ENCODE assay signal across 22 mouse cellular contexts in the genomic region with DNA sequence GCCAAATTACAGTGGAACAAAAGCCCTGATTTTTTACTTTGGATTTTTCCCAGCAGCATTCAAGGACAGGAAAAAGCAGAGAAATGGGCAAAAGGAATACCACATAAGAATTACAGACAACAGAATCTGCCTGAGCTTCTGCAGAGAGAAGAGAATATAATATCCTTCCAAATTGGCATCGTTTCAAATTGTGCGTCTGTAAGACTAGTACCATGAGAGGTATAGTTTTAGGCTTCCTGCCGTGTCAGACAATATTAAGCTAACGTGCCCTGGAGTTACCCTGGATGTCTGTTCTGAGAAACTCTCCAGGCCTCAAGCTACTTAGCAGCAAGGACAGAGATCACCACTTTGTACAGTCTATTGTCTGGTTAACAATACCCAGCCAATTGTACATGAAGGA.
A peak's percentile ranks its signal among the peaks of the same experiment; 100 is the strongest.
DNase-seq lines count a peak whose midpoint lies in the region; ATAC-seq and TF ChIP-seq lines count a peak whose summit lies in the region.
"Had no signal": no experiment of that assay in that cellular context is flagged by ENCODE, and none has a peak within 500 bp of the region (broad histone marks: within the 10 kb centered on the region; RNA-seq: fewer than 3 reads in every experiment).

No protein-coding gene starts in this region.

- no peaks in the 10 kb centered on the region for H3K4me1 ChIP-seq in embryonic facial prominence, embryonic 14.5 days (ENCODE audit: control insufficient read depth, insufficient read depth, low read length)
- no peaks in the 10 kb centered on the region for H3K4me1 ChIP-seq in embryonic facial prominence, embryonic 10.5 days
- H3K4me1 ChIP-seq in hindbrain, postnatal 0 days (ENCODE audit: insufficient read depth, low read length), result no peaks in the 10 kb centered on the region
- H3K4me1 ChIP-seq in hindbrain, embryonic 16.5 days (ENCODE audit: control insufficient read depth, insufficient read depth, low read depth, low read length), result no peaks in the 10 kb centered on the region
- H3K4me1 ChIP-seq in neural tube, embryonic 14.5 days (ENCODE audit: control insufficient read depth, insufficient read depth, low read length), result peaks cover 4% of the 10 kb centered on the region; the same call in 1 of the 2 replicates
- H3K4me1 ChIP-seq: embryonic facial prominence, embryonic 13.5 days; kidney, embryonic 15.5 days; limb, embryonic 15.5 days; neural tube, embryonic 12.5 days had no signal

- ATAC-seq in embryonic facial prominence, embryonic 14.5 days (ENCODE audit: low read depth), result no peak
- ATAC-seq in hindbrain, postnatal 0 days, result no peak
- ATAC-seq in hindbrain, embryonic 16.5 days, result no peak
- peak; percentile 21; the same call in 1 of the 2 replicates for ATAC-seq in neural tube, embryonic 14.5 days (ENCODE audit: low read depth)

- H3K36me3 ChIP-seq in embryonic facial prominence, embryonic 14.5 days (ENCODE audit: control insufficient read depth, insufficient read depth, low read length), result no peaks in the 10 kb centered on the region
- no peaks in the 10 kb centered on the region for H3K36me3 ChIP-seq in embryonic facial prominence, embryonic 10.5 days (replicated peaks)
- H3K36me3 ChIP-seq in hindbrain, postnatal 0 days (ENCODE audit: insufficient read depth, low read length), result no peaks in the 10 kb centered on the region
- H3K36me3 ChIP-seq in hindbrain, embryonic 16.5 days (ENCODE audit: control insufficient read depth, insufficient read depth, low read length), result no peaks in the 10 kb centered on the region
- H3K36me3 ChIP-seq in neural tube, embryonic 14.5 days (ENCODE audit: control insufficient read depth, insufficient read depth, low read length), result no peaks in the 10 kb centered on the region
- H3K36me3 ChIP-seq: embryonic facial prominence, embryonic 13.5 days; heart, embryonic 10.5 days; kidney, embryonic 15.5 days; limb, embryonic 15.5 days; neural tube, embryonic 12.5 days had no signal

- H3K9me3 ChIP-seq in embryonic facial prominence, embryonic 14.5 days (ENCODE audit: control insufficient read depth, low read length), result no peaks in the 10 kb centered on the region
- H3K9me3 ChIP-seq in embryonic facial prominence, embryonic 10.5 days, result no peaks in the 10 kb centered on the region
- H3K9me3 ChIP-seq in hindbrain, postnatal 0 days (ENCODE audit: low read length), result no peaks in the 10 kb centered on the region
- H3K9me3 ChIP-seq in hindbrain, embryonic 16.5 days (ENCODE audit: control insufficient read depth, low read length), result no peaks in the 10 kb centered on the region
- no peaks in the 10 kb centered on the region for H3K9me3 ChIP-seq in neural tube, embryonic 14.5 days (ENCODE audit: control insufficient read depth, low read length)
- H3K9me3 ChIP-seq: embryonic facial prominence, embryonic 13.5 days; heart, embryonic 10.5 days; kidney, embryonic 15.5 days; limb, embryonic 15.5 days; neural tube, embryonic 12.5 days had no signal

- no peak overlapping the region for H3K4me2 ChIP-seq in embryonic facial prominence, embryonic 14.5 days (ENCODE audit: low read depth, low read length)
- H3K4me2 ChIP-seq in hindbrain, postnatal 0 days (ENCODE audit: low read depth, low read length), result no peak overlapping the region
- no peak overlapping the region for H3K4me2 ChIP-seq in hindbrain, embryonic 16.5 days (ENCODE audit: low read length)
- no peak overlapping the region for H3K4me2 ChIP-seq in neural tube, embryonic 14.5 days (ENCODE audit: low read depth, low read length)
- H3K4me2 ChIP-seq: embryonic facial prominence, embryonic 13.5 days; kidney, embryonic 15.5 days; limb, embryonic 15.5 days; neural tube, embryonic 12.5 days had no signal

- no peak overlapping the region for H3K4me3 ChIP-seq in embryonic facial prominence, embryonic 14.5 days (ENCODE audit: low read depth, low read length)
- H3K4me3 ChIP-seq in embryonic facial prominence, embryonic 10.5 days, result no peak overlapping the region
- H3K4me3 ChIP-seq in hindbrain, postnatal 0 days (ENCODE audit: low read length), result no peak overlapping the region
- no peak overlapping the region for H3K4me3 ChIP-seq in hindbrain, embryonic 16.5 days (ENCODE audit: low read length)
- H3K4me3 ChIP-seq in neural tube, embryonic 14.5 days (ENCODE audit: low read depth, low read length), result no peak overlapping the region
- H3K4me3 ChIP-seq: embryonic facial prominence, embryonic 13.5 days; heart, embryonic 10.5 days; kidney, embryonic 15.5 days; limb, embryonic 15.5 days; neural tube, embryonic 12.5 days had no signal

- no peak overlapping the region for H3K9ac ChIP-seq in embryonic facial prominence, embryonic 14.5 days (ENCODE audit: low read depth, low read length)
- H3K9ac ChIP-seq in hindbrain, postnatal 0 days (replicated peaks; ENCODE audit: low read length), result no peak overlapping the region
- H3K9ac ChIP-seq in hindbrain, embryonic 16.5 days (ENCODE audit: low read depth, low read length), result no peak overlapping the region
- no peak overlapping the region for H3K9ac ChIP-seq in neural tube, embryonic 14.5 days (replicated peaks; ENCODE audit: low read depth, low read length)
- H3K9ac ChIP-seq: embryonic facial prominence, embryonic 13.5 days; kidney, embryonic 15.5 days; limb, embryonic 15.5 days; liver, embryonic 14.5 days; neural tube, embryonic 12.5 days had no signal

- no peak overlapping the region for H3K27ac ChIP-seq in embryonic facial prominence, embryonic 14.5 days (replicated peaks; ENCODE audit: low read depth, low read length)
- H3K27ac ChIP-seq in embryonic facial prominence, embryonic 10.5 days (replicated peaks), result no peak overlapping the region
- no peak overlapping the region for H3K27ac ChIP-seq in hindbrain, postnatal 0 days
- no peak overlapping the region for H3K27ac ChIP-seq in hindbrain, embryonic 16.5 days (ENCODE audit: low read depth, low read length)
- H3K27ac ChIP-seq in neural tube, embryonic 14.5 days (ENCODE audit: low read depth, low read length), result no peak overlapping the region
- H3K27ac ChIP-seq: embryonic facial prominence, embryonic 13.5 days; heart, embryonic 10.5 days; kidney, embryonic 15.5 days; limb, embryonic 15.5 days; liver, embryonic 14.5 days; neural tube, embryonic 12.5 days had no signal

- peak; percentile 61 for DNase-seq in embryonic facial prominence, embryonic 14.5 days (ENCODE audit: low spot score)
- DNase-seq in embryonic facial prominence, embryonic 10.5 days (ENCODE audit: low spot score), result no peak
- DNase-seq in hindbrain, postnatal 0 days (ENCODE audit: low spot score), result peak; percentile 10
- no peak for DNase-seq in neural tube, embryonic 10.5 days (ENCODE audit: extremely low spot score, low spot score)
- no peak for DNase-seq in layer of hippocampus, adult 9-11 months
- no peak for DNase-seq in left cerebral cortex, postnatal 4 days
- DNase-seq: adrenal gland, postnatal 14 days; cerebellum, adult 11-12 months; cerebellum, postnatal 25 days; kidney, adult 11 months; kidney, postnatal 36 days; lung, postnatal 4 days; right cerebral cortex, postnatal 14 days; spleen, adult 18-20 months had no signal

- intact Hi-C loops in left cerebral cortex, postnatal 4 days (cut with DNase I), result no loop called here

- WGBS in embryonic facial prominence, embryonic 14.5 days, result 39% methylated on average over 4 of the region's 4 CpGs
- 75% methylated on average over 4 of the region's 4 CpGs for WGBS in embryonic facial prominence, embryonic 10.5 days
- WGBS in hindbrain, postnatal 0 days, result 23% methylated on average over 4 of the region's 4 CpGs
- 26% methylated on average over 4 of the region's 4 CpGs for WGBS in hindbrain, embryonic 16.5 days
- 34% methylated on average over 4 of the region's 4 CpGs for WGBS in neural tube, embryonic 14.5 days

- TF ChIP-seq CTCF in hindbrain, postnatal 0 days (IDR thresholded peaks at IDR 0.05; ENCODE audit: low read depth), result no peak

- no peaks in the 10 kb centered on the region for H3K27me3 ChIP-seq in embryonic facial prominence, embryonic 14.5 days (replicated peaks; ENCODE audit: control insufficient read depth, insufficient read depth, low read length)
- H3K27me3 ChIP-seq in embryonic facial prominence, embryonic 10.5 days (replicated peaks; ENCODE audit: low read depth, poor library complexity, severe bottlenecking), result no peaks in the 10 kb centered on the region
- H3K27me3 ChIP-seq in hindbrain, postnatal 0 days (ENCODE audit: insufficient read depth, low read length), result no peaks in the 10 kb centered on the region
- no peaks in the 10 kb centered on the region for H3K27me3 ChIP-seq in hindbrain, embryonic 16.5 days (replicated peaks; ENCODE audit: control insufficient read depth, insufficient read depth, low read length)
- H3K27me3 ChIP-seq in neural tube, embryonic 14.5 days (ENCODE audit: control insufficient read depth, insufficient read depth, low read length), result no peaks in the 10 kb centered on the region
- H3K27me3 ChIP-seq: embryonic facial prominence, embryonic 13.5 days; kidney, embryonic 15.5 days; limb, embryonic 15.5 days; neural tube, embryonic 12.5 days had no signal

Comparison
In these comparisons a context has a peak if more than half of its experiments do, and no peak if none do; other contexts are left out.
1. DNase-seq: peak in embryonic facial prominence, embryonic 14.5 days (single experiment) and hindbrain, postnatal 0 days (single experiment); none in embryonic facial prominence, embryonic 10.5 days (single experiment), neural tube, embryonic 10.5 days (single experiment), layer of hippocampus, adult 9-11 months (single experiment) and left cerebral cortex, postnatal 4 days (single experiment).